Comparison of ENCODE assay signal across 9 mouse cellular contexts in the genomic region with DNA sequence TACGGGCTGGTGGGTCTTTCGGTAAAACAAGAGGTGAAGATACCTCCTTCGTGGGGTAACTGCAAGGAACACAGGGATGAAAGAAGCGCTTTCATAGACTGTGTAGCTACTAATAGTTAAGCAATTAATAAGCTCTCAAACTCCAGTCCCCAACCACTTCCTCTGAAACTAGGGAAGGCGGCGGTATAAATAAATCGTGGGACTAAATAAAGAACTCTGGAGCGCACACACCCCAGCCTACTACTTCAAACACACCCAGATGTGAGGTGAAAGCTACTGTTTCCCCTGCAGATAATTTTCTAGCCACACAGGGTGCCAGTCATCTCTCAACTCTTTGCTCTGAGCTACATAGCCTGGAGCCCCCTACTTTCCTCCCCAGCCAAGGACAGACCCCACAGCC. TPM values are rescaled to one million over a fixed set of nuclear protein-coding genes. Genes with fewer than 3 reads are reported as not detected.
DNase-seq lines count a peak whose midpoint lies in the region; ATAC-seq and TF ChIP-seq lines count a peak whose summit lies in the region.
"Had no signal": no experiment of that assay in that cellular context is flagged by ENCODE, and none has a peak within 500 bp of the region (broad histone marks: within the 10 kb centered on the region; RNA-seq: fewer than 3 reads in every experiment).

No protein-coding gene starts in this region.

- H3K4me1 ChIP-seq in lung, postnatal 0 days (ENCODE audit: insufficient read depth, low read depth, low read length): peaks cover 18% of the 10 kb centered on the region; the same call in 1 of the 2 replicates
- peaks cover 10% of the 10 kb centered on the region for H3K4me1 ChIP-seq in lung, adult 2 months (ENCODE audit: control insufficient read depth, insufficient read depth, low read length)
- peaks cover 90% of the 10 kb centered on the region for H3K4me1 ChIP-seq in forebrain, embryonic 10.5 days
- H3K4me1 ChIP-seq in limb, embryonic 10.5 days: peaks cover 50% of the 10 kb centered on the region
- H3K4me1 ChIP-seq in neural tube, embryonic 14.5 days (ENCODE audit: control insufficient read depth, insufficient read depth, low read length): peaks cover 69% of the 10 kb centered on the region

- no peak for TF ChIP-seq CTCF in lung, postnatal 0 days (IDR thresholded peaks at IDR 0.05)
- TF ChIP-seq CTCF in lung, adult 2 months (IDR thresholded peaks at IDR 0.05; ENCODE audit: insufficient read depth, low read length): no peak

- H3K4me2 ChIP-seq in lung, postnatal 0 days (replicated peaks; ENCODE audit: low read depth, low read length): no peak overlapping the region; the same call in 1 of the 2 replicates
- H3K4me2 ChIP-seq in neural tube, embryonic 14.5 days (ENCODE audit: low read depth, low read length): peak overlapping the region; percentile 15; the same call in 1 of the 2 replicates

- no peak for ATAC-seq in lung, postnatal 0 days
- no peak for ATAC-seq in neural tube, embryonic 14.5 days (ENCODE audit: low read depth)

- H3K4me3 ChIP-seq in lung, postnatal 0 days (ENCODE audit: low read depth, low read length): no peak overlapping the region
- no peak overlapping the region for H3K4me3 ChIP-seq in lung, adult 2 months (replicated peaks; ENCODE audit: extremely low read depth, low read depth, low read length)
- peak overlapping the region; percentile 47 for H3K4me3 ChIP-seq in forebrain, embryonic 10.5 days
- H3K4me3 ChIP-seq in limb, embryonic 10.5 days: no peak overlapping the region
- H3K4me3 ChIP-seq in neural tube, embryonic 14.5 days (ENCODE audit: low read depth, low read length): no peak overlapping the region

- H3K9me3 ChIP-seq in lung, postnatal 0 days (ENCODE audit: low read length): no peaks in the 10 kb centered on the region
- H3K9me3 ChIP-seq in forebrain, embryonic 10.5 days: no peaks in the 10 kb centered on the region
- H3K9me3 ChIP-seq in limb, embryonic 10.5 days (replicated peaks): no peaks in the 10 kb centered on the region
- H3K9me3 ChIP-seq in neural tube, embryonic 14.5 days (ENCODE audit: control insufficient read depth, low read length): no peaks in the 10 kb centered on the region

- WGBS in lung, postnatal 0 days: 37% methylated on average over 8 of the region's 8 CpGs
- WGBS in lung, adult 2 months: 30% methylated on average over 8 of the region's 8 CpGs
- WGBS in forebrain, embryonic 10.5 days: 69% methylated on average over 8 of the region's 8 CpGs
- 90% methylated on average over 8 of the region's 8 CpGs for WGBS in limb, embryonic 10.5 days
- WGBS in neural tube, embryonic 14.5 days: 32% methylated on average over 8 of the region's 8 CpGs

- no peak for TF ChIP-seq POLR2A in lung, adult 2 months (IDR thresholded peaks at IDR 0.05; ENCODE audit: borderline replicate concordance, extremely low read depth, low read depth, low read length)

- H3K27ac ChIP-seq in lung, postnatal 0 days (ENCODE audit: low read length): no peak overlapping the region
- peak overlapping the region; percentile 95 for H3K27ac ChIP-seq in forebrain, embryonic 10.5 days
- H3K27ac ChIP-seq in limb, embryonic 10.5 days: peak overlapping the region; percentile 73; the same call in 1 of the 2 replicates
- H3K27ac ChIP-seq in neural tube, embryonic 14.5 days (ENCODE audit: low read depth, low read length): peak overlapping the region; percentile 79

- no peaks in the 10 kb centered on the region for H3K27me3 ChIP-seq in lung, postnatal 0 days (replicated peaks; ENCODE audit: insufficient read depth, low read length)
- no peaks in the 10 kb centered on the region for H3K27me3 ChIP-seq in forebrain, embryonic 10.5 days (ENCODE audit: poor library complexity, severe bottlenecking)
- no peaks in the 10 kb centered on the region for H3K27me3 ChIP-seq in limb, embryonic 10.5 days (ENCODE audit: low read depth, poor library complexity, severe bottlenecking)
- H3K27me3 ChIP-seq in neural tube, embryonic 14.5 days (ENCODE audit: control insufficient read depth, insufficient read depth, low read length): no peaks in the 10 kb centered on the region

- DNase-seq in lung, postnatal 0 days (ENCODE audit: low spot score): peak; percentile 52
- DNase-seq in lung, adult 2 months: no peak
- DNase-seq in forebrain, embryonic 10.5 days (ENCODE audit: extremely low spot score, low spot score): no peak
- DNase-seq in limb, embryonic 10.5 days (ENCODE audit: low spot score): no peak
- DNase-seq in adrenal gland, postnatal 10 days: no peak
- no peak for DNase-seq in urinary bladder, postnatal 36 days (ENCODE audit: low spot score in 2 of 2)
- DNase-seq in urinary bladder, adult 18-20 months (ENCODE audit: low spot score in 2 of 2): no peak

- TF ChIP-seq EP300 in lung, postnatal 0 days (IDR thresholded peaks at IDR 0.05): no peak

- H3K9ac ChIP-seq in lung, postnatal 0 days (replicated peaks; ENCODE audit: low read depth): no peak overlapping the region
- H3K9ac ChIP-seq in neural tube, embryonic 14.5 days (replicated peaks; ENCODE audit: low read depth, low read length): 0 out of 2 replicates have a peak overlapping the region, but pooled peaks have one; percentile 7

- H3K36me3 ChIP-seq in lung, postnatal 0 days (ENCODE audit: insufficient read depth, low read length): no peaks in the 10 kb centered on the region
- H3K36me3 ChIP-seq in forebrain, embryonic 10.5 days (replicated peaks): peaks cover 63% of the 10 kb centered on the region
- H3K36me3 ChIP-seq in limb, embryonic 10.5 days: peaks cover 75% of the 10 kb centered on the region
- peaks cover 9% of the 10 kb centered on the region; the same call in 1 of the 2 replicates for H3K36me3 ChIP-seq in neural tube, embryonic 14.5 days (ENCODE audit: control insufficient read depth, insufficient read depth, low read length)

RNA-seq across cellular contexts. Expression of a gene that starts 12.2 kb away (rescaled TPM):
- 6.2 and 6.9 TPM in 2 replicates for polyA plus RNA-seq in lung, postnatal 0 days (2015; fragmentation: Nextera tagmentation; extraction: Ambion mirVana)
- polyA plus RNA-seq in lung, adult 2 months (2012; rRNA removed): 4.4 and 9.6 TPM in 2 replicates
- polyA plus RNA-seq in forebrain, embryonic 10.5 days (2016; fragmentation: Nextera tagmentation; extraction: Ambion mirVana): 40.6 and 41.7 TPM in 2 replicates
- 28.3 and 29.9 TPM in 2 replicates for polyA plus RNA-seq in limb, embryonic 10.5 days (2016; fragmentation: Nextera tagmentation; extraction: Ambion mirVana)
- polyA plus RNA-seq in neural tube, embryonic 14.5 days (2014; fragmentation: Nextera tagmentation; extraction: Ambion mirVana): 50.9 and 52.2 TPM in 2 replicates
- total RNA-seq in adrenal gland, postnatal 10 days (2021): 10 to 100 TPM in 1 of 2 experiments, 1 to 10 TPM in 1; 6.3 to 10.6 TPM

RNA-seq across cellular contexts. Expression of a gene that starts 41.3 kb away (rescaled TPM):
- not detected in 2 replicates for polyA plus RNA-seq in lung, postnatal 0 days (2015; fragmentation: Nextera tagmentation; extraction: Ambion mirVana)
- 0.05 TPM in 1 of 2 replicates, not detected in the other for polyA plus RNA-seq in lung, adult 2 months (2012; rRNA removed)
- polyA plus RNA-seq in forebrain, embryonic 10.5 days (2016; fragmentation: Nextera tagmentation; extraction: Ambion mirVana): 1.6 and 2.7 TPM in 2 replicates
- polyA plus RNA-seq in limb, embryonic 10.5 days (2016; fragmentation: Nextera tagmentation; extraction: Ambion mirVana): not detected in 2 replicates
- polyA plus RNA-seq in neural tube, embryonic 14.5 days (2014; fragmentation: Nextera tagmentation; extraction: Ambion mirVana): 3.3 and 3.6 TPM in 2 replicates
- total RNA-seq in adrenal gland, postnatal 10 days (2021): under 1 TPM in 1 of 2 experiments, not detected in 1; 0.09 TPM
- total RNA-seq: megakaryocyte-erythroid progenitor cell, adult 5-6 weeks had no signal
